Mouse (Mus musculus) forebrain, embryonic 13.5 days (tissue): ENCODE measurements around the gene Zyx. TPM values are rescaled to one million over a fixed set of nuclear protein-coding genes. Genes with fewer than 3 reads are reported as not detected.

Experiments used
- ATAC-seq: fragments of 200-750 bp; cut with Nextera tagmentation; 2 replicates; pipeline ENCODE4 v1.8.0; 2017
- H3K27ac ChIP-seq: fragments of 300-500 bp; sonication (generic); 2 replicates; pipeline ENCODE4 v1.5.1; 2015; ENCODE audit warnings: inconsistent platforms, mild to moderate bottlenecking, moderate library complexity
- H3K27me3 ChIP-seq: fragments of 300-500 bp; sonication (generic); 2 replicates; pipeline ENCODE4 v1.6.1; 2015; ENCODE audit warnings: mild to moderate bottlenecking, inconsistent platforms
- H3K36me3 ChIP-seq: fragments of 300-500 bp; sonication (generic); 2 replicates; pipeline ENCODE4 v1.6.1; 2015; ENCODE audit warnings: mild to moderate bottlenecking, inconsistent platforms; ENCODE audit not compliant: poor library complexity, severe bottlenecking
- H3K4me1 ChIP-seq: fragments of 300-500 bp; sonication (generic); 2 replicates; pipeline ENCODE4 v1.6.1; 2015; ENCODE audit warnings: inconsistent platforms
- H3K4me2 ChIP-seq: fragments of 300-500 bp; sonication (generic); 2 replicates; pipeline ENCODE4 v1.6.1; 2015; ENCODE audit warnings: inconsistent platforms, mild to moderate bottlenecking, moderate library complexity
- H3K4me3 ChIP-seq: fragments of 300-500 bp; sonication (generic); 2 replicates; pipeline ENCODE4 v1.5.1; 2015; ENCODE audit warnings: mild to moderate bottlenecking, inconsistent platforms
- H3K9ac ChIP-seq: fragments of 300-500 bp; sonication (generic); 2 replicates; pipeline ENCODE4 v1.6.1; 2015; ENCODE audit warnings: mild to moderate bottlenecking, inconsistent platforms
- H3K9me3 ChIP-seq: fragments of 300-500 bp; sonication (generic); replicated peaks from 2 replicates; pipeline ENCODE4 v1.6.1; 2016; ENCODE audit warnings: inconsistent platforms
- WGBS: fragments of 180-500 bp; shearing (Covaris S2); methylation state at CpG from one replicate; pipeline ENCODE4 v1.1.7; 2015; 5-methylcytosine and 5-hydroxymethylcytosine counted together
- polyA plus RNA-seq: library from polyadenylated mRNA; unstranded; fragments of >200 nt; fragmentation: Nextera tagmentation; extraction: Ambion mirVana; gene quantifications from 2 replicates; pipeline ENCODE4 v1.2.1, GENCODE M21; 2015

Zyx gene
- polyA plus RNA-seq, 1 experiment from 2014 or later, result 39.8 TPM

DNA sequence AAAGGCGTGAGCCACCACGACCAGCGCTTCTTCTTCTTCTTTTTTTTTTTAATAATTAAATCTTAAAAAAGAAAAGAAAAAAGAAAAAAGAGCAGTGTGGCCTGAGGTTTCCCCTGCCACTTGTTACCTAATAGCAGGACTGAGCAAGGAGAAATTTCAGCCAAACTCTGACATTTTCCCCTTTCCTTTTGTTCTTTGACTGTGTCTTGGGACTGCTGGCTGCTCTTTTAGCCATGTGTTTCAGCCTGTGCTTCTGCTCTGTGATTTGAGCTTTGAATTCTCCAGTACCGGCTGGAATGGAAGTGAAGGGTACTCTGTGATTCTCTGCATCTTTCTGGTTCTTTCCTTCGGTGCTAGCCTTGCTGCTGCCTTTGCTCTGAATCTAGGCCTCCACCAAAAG is 33.9 kb downstream of the Zyx start:
- no peak for ATAC-seq
- 80% methylated on average over 5 of the region's 5 CpGs for WGBS
- Histone ChIP-seq H3K9me3 (no peaks in the 10 kb centered on the region), H3K36me3 (no peaks in the 10 kb centered on the region), H3K4me3 (no peak overlapping the region), H3K9ac (no peak overlapping the region), H3K27ac (no peak overlapping the region), H3K4me2 (no peak overlapping the region), H3K4me1 (no peaks in the 10 kb centered on the region), H3K27me3 (no peaks in the 10 kb centered on the region)

- no peak for ATAC-seq
- Histone ChIP-seq H3K27me3 (no peaks in the 10 kb centered on the region), H3K27ac (no peak overlapping the region), H3K36me3 (no peaks in the 10 kb centered on the region), H3K9me3 (no peaks in the 10 kb centered on the region), H3K4me3 (no peak overlapping the region), H3K9ac (no peak overlapping the region), H3K4me2 (no peak overlapping the region), H3K4me1 (no peaks in the 10 kb centered on the region)
- 82% methylated on average over 4 of the region's 4 CpGs for WGBS
Observed at GRCm38 (mm10) chr6:42385635-42386034, 36.2 kb downstream of the Zyx start.

DNA sequence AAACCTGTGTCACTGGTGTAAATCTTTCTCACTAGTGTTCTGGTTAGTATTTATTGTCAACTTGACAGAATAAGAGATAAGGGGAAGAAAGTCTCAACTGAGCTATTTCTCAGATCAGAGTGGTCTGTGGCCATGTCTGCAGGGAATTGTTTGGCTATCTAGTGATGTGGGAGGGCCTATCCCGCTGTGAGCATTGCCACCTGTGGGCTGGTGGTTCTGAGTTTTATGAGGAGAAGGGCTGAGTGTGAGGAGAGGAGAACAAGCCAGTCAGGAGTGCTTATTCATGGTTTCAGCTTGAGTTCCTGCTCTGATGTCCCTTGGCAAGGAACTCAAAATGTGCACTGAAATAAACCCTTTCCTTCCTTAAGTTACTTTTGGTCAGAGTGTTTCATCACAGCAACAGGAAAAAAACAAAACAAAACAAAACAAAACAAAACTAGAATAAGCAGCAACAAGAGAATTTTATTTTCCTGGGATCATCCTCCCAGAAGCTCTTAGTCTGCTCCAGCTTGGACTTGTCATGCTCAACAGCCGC is 42.4 kb downstream of the Zyx start:
- H3K27ac ChIP-seq, result no peak overlapping the region
- no peaks in the 10 kb centered on the region for H3K9me3 ChIP-seq
- no peaks in the 10 kb centered on the region for H3K27me3 ChIP-seq
- WGBS, result 73% methylated on average over 2 of the region's 2 CpGs
- no peak overlapping the region for H3K9ac ChIP-seq
- no peak for ATAC-seq
- no peak overlapping the region for H3K4me2 ChIP-seq
- H3K36me3 ChIP-seq, result no peaks in the 10 kb centered on the region
- H3K4me3 ChIP-seq, result no peak overlapping the region
- no peaks in the 10 kb centered on the region for H3K4me1 ChIP-seq

GRCm38 (mm10) chr6:42395960-42396809 is 46.8 kb downstream of the Zyx start:
- H3K4me2 ChIP-seq, result no peak overlapping the region
- no peak overlapping the region for H3K9ac ChIP-seq
- H3K27ac ChIP-seq, result no peak overlapping the region
- no peaks in the 10 kb centered on the region for H3K9me3 ChIP-seq
- no peak overlapping the region for H3K4me3 ChIP-seq
- ATAC-seq, result no peak
- H3K36me3 ChIP-seq, result no peaks in the 10 kb centered on the region
- WGBS, result 73% methylated on average over 9 of the region's 9 CpGs
- H3K4me1 ChIP-seq, result no peaks in the 10 kb centered on the region
- H3K27me3 ChIP-seq, result no peaks in the 10 kb centered on the region

GRCm38 (mm10) chr6:42397041-42397657 is 47.7 kb downstream of the Zyx start:
- Histone ChIP-seq H3K27ac (no peak overlapping the region), H3K4me1 (no peaks in the 10 kb centered on the region), H3K27me3 (no peaks in the 10 kb centered on the region), H3K4me3 (no peak overlapping the region), H3K9me3 (no peaks in the 10 kb centered on the region), H3K4me2 (no peak overlapping the region), H3K9ac (no peak overlapping the region), H3K36me3 (no peaks in the 10 kb centered on the region)
- no peak for ATAC-seq
- WGBS, result 79% methylated on average over 3 of the region's 3 CpGs

GRCm38 (mm10) chr6:42398285-42398684 is 48.9 kb downstream of the Zyx start:
- Histone ChIP-seq H3K4me2 (no peak overlapping the region), H3K9ac (no peak overlapping the region), H3K36me3 (no peaks in the 10 kb centered on the region), H3K27ac (no peak overlapping the region), H3K27me3 (no peaks in the 10 kb centered on the region), H3K9me3 (no peaks in the 10 kb centered on the region), H3K4me3 (no peak overlapping the region), H3K4me1 (no peaks in the 10 kb centered on the region)
- no peak for ATAC-seq
- 87% methylated on average over 3 of the region's 3 CpGs for WGBS

GRCm38 (mm10) chr6:42398998-42399397 is 49.6 kb downstream of the Zyx start:
- no peak for ATAC-seq
- no peak overlapping the region for H3K4me2 ChIP-seq
- H3K27me3 ChIP-seq, result no peaks in the 10 kb centered on the region
- no peaks in the 10 kb centered on the region for H3K9me3 ChIP-seq
- H3K4me3 ChIP-seq, result no peak overlapping the region
- no peak overlapping the region for H3K9ac ChIP-seq
- H3K4me1 ChIP-seq, result no peaks in the 10 kb centered on the region
- no peaks in the 10 kb centered on the region for H3K36me3 ChIP-seq
- H3K27ac ChIP-seq, result no peak overlapping the region
- 96% methylated on average over 1 of the region's 1 CpGs for WGBS

GRCm38 (mm10) chr6:42399938-42400337 is 50.5 kb downstream of the Zyx start, which contains the start of gene Tas2r143:
TSS of gene Tas2r143 (plus strand) at chr6:42400238.
- no peaks in the 10 kb centered on the region for H3K4me1 ChIP-seq
- no peak for ATAC-seq
- WGBS, result 80% methylated on average over 1 of the region's 1 CpGs
- no peak within 1 kb of the TSS for H3K4me2 ChIP-seq
- H3K36me3 ChIP-seq, result no peaks in the 10 kb centered on the region
- H3K9ac ChIP-seq, result no peak within 1 kb of the TSS
- H3K9me3 ChIP-seq, result no peaks in the 10 kb centered on the region
- H3K27ac ChIP-seq, result no peak within 1 kb of the TSS
- H3K27me3 ChIP-seq, result no peaks in the 10 kb centered on the region
- H3K4me3 ChIP-seq, result no peak within 1 kb of the TSS

DNA sequence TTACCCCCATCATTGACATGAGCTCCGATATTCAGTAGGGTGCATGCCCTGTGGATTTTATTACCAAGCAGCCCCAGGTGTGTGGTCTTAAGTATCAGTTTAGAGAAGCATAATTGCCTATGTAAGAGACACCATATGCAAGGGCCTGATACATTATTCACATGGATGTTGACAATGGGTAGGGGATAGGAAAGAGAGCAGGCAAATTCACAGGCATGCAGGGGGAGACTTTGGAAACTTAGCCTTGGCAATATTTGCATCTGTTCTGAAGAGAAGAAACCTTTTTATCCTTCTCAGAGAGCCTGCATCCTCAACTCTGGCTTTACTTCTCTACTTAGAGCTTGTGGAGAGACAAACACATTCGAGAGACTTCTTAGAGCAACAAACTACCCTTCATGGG is 55.7 kb downstream of the Zyx start, which contains the start of gene Tas2r135:
TSS of gene Tas2r135 (plus strand) at position 301 of the 400 bp plus-strand sequence.
- Histone ChIP-seq H3K4me1 (no peaks in the 10 kb centered on the region), H3K27me3 (no peaks in the 10 kb centered on the region), H3K9me3 (no peaks in the 10 kb centered on the region), H3K36me3 (no peaks in the 10 kb centered on the region), H3K27ac (no peak within 1 kb of the TSS), H3K9ac (no peak within 1 kb of the TSS), H3K4me2 (no peak within 1 kb of the TSS), H3K4me3 (no peak within 1 kb of the TSS)
- ATAC-seq, result no peak
- 95% methylated on average over 2 of the region's 2 CpGs for WGBS

Other genes with a start within 250 kb of the Zyx start
- gene Tas2r139, start 208.7 kb upstream of the Zyx start, polyA plus RNA-seq, result not detected in 2 replicates
- gene Tas2r144, start 134.3 kb upstream of the Zyx start, polyA plus RNA-seq, result not detected in 2 replicates
- 13.2 and 14.8 TPM in 2 replicates for gene Gstk1, start 103.7 kb upstream of the Zyx start, polyA plus RNA-seq
- 0.19 TPM in 1 of 2 replicates, not detected in the other for gene Tmem139, start 87.7 kb upstream of the Zyx start, polyA plus RNA-seq
- gene Casp2, start 84.6 kb upstream of the Zyx start, polyA plus RNA-seq, result 62.7 and 73.9 TPM in 2 replicates
- 1.3 and 2.0 TPM in 2 replicates for gene Clcn1, start 62.9 kb upstream of the Zyx start, polyA plus RNA-seq
- gene Fam131b, start 25.0 kb upstream of the Zyx start, polyA plus RNA-seq, result 4.0 and 4.4 TPM in 2 replicates
- 0.23 and 0.28 TPM in 2 replicates for gene Epha1, start 23.6 kb downstream of the Zyx start, polyA plus RNA-seq
- not detected in 2 replicates for gene Tas2r143, start 50.6 kb downstream of the Zyx start, polyA plus RNA-seq
- gene Tas2r135, start 55.8 kb downstream of the Zyx start, polyA plus RNA-seq, result not detected in 2 replicates
- not detected in 2 replicates for gene Tas2r126, start 84.9 kb downstream of the Zyx start, polyA plus RNA-seq
- gene Olfr458, start 115.6 kb downstream of the Zyx start, polyA plus RNA-seq, result not detected in 2 replicates
- gene Olfr457, start 126.7 kb downstream of the Zyx start, polyA plus RNA-seq, result not detected in 2 replicates
- gene Olfr456, start 137.6 kb downstream of the Zyx start, polyA plus RNA-seq, result not detected in 2 replicates
- not detected in 2 replicates for gene Olfr455, start 198.0 kb downstream of the Zyx start, polyA plus RNA-seq
- 0.06 TPM in 1 of 2 replicates, not detected in the other for gene Tcaf3, start 248.1 kb downstream of the Zyx start, polyA plus RNA-seq